Mouse (Mus musculus): Measurements from ENCODE around the gene Pard3.

GRCm38 (mm10) chr8:127295848-127296247 is 232.2 kb downstream of the Pard3 start:
- no peak for TF ChIP-seq CTCF (IDR thresholded peaks at IDR 0.05; ENCODE audit: low read depth)
- TF ChIP-seq EP300 (IDR thresholded peaks at IDR 0.05; ENCODE audit: low read depth) = no peak
